Mouse (Mus musculus) CH12.LX (cell line): ENCODE measurements at regions not wholly inside any gene's neighbourhood (a gene's known extent, or its start where the extent isn't known, plus 50 kb on each side); places are given as distances from the start of the nearest gene placed in this dataset.

Experiments used
- CHD1 ChIP-seq: IDR thresholded peaks from 2 replicates; pipeline ENCODE4 v1.6.1; 2012; ENCODE audit warnings: low read depth, low read length, improper control_type of control experiment, inconsistent platforms
- CTCF ChIP-seq, 2 experiments: IDR thresholded peaks in 1 of 2; conservative IDR thresholded peaks in 1 of 2; 2 replicates each; pipeline ENCODE4 v1.5.1; 2011 to 2012; ENCODE audit warnings: low read depth in 2 of 2, low read length in 2 of 2, improper control_type of control experiment in 1 of 2, inconsistent platforms in 1 of 2, mild to moderate bottlenecking in 1 of 2, moderate library complexity in 1 of 2
- E2F4 ChIP-seq: IDR thresholded peaks from 2 replicates; pipeline ENCODE4 v1.6.1; 2011; ENCODE audit warnings: low read depth, low read length, improper control_type of control experiment; ENCODE audit not compliant: insufficient replicate concordance
- GABPA ChIP-seq: IDR thresholded peaks from 2 replicates; pipeline ENCODE4 v1.6.1; 2012; ENCODE audit warnings: low read depth, low read length, improper control_type of control experiment, inconsistent platforms; ENCODE audit not compliant: insufficient replicate concordance

DNA sequence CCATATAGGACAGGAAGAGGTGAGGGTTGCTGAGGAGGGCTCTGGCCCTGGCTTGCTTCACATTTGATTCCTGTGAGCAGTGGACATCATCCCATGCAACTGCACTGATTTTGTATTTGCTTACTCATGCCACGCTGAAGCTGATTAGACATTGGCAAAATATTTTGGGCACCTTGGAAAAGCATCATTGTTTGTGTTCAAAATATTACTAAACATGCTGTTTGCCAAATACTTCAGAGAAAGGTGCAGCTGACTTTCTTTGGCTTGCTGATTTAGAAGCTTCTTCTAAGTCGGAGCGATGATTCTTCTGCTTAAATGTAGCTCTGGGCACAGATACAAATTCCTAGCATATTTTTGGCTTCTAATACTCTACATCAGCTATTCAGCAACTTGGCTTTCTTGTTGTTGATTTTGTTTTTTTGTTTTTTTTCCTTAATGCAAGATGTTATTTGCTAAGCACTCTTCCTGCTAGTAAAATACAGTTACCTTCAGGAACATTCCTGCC lies 91.4 kb upstream of the Gm11042 start:
- TF ChIP-seq CTCF (conservative IDR thresholded peaks at IDR 0.05 in 1 of 2, IDR thresholded peaks at IDR 0.05 in 1 of 2; ENCODE audit: low read depth in 2 of 2, low read length in 2 of 2) = no peak
- no peak for TF ChIP-seq E2F4
- TF ChIP-seq GABPA = no peak
- no peak for TF ChIP-seq CHD1
